Mouse (Mus musculus) heart, adult 9 months (tissue): ENCODE data around the gene Eif3j1.
"Not testable (repeated sequence)": the region's sequence is repeated elsewhere in the genome, so short reads cannot be mapped to it uniquely, and the experiment has no call there.

Source experiments
- DNase-seq, 2 experiments: peaks; one replicate each; pipeline ENCODE4 v3.0.0; 2022; ENCODE audit warnings: low spot score in 2 of 2

Eif3j1 gene

GRCm38 (mm10) chr2:122097686-122098085 is 69.3 kb downstream of the Eif3j1 start:
- DNase-seq, result not testable (repeated sequence)

- no peak for DNase-seq
Measured at GRCm38 (mm10) chr2:122102070-122102469, 73.7 kb downstream of the Eif3j1 start.
